Mouse (Mus musculus) cerebellum, adult 2 months (tissue): ENCODE data around the gene Sidt2.

Experiments
- CTCF ChIP-seq: fragments of 200-500 bp; IDR thresholded peaks from 2 replicates; pipeline ENCODE4 v1.5.1; 2011; ENCODE audit warnings: low read depth, mild to moderate bottlenecking, control low read depth, low read length, moderate library complexity, borderline replicate concordance; ENCODE audit not compliant: insufficient read depth
- POLR2A ChIP-seq: fragments of 200-500 bp; IDR thresholded peaks from 2 replicates; pipeline ENCODE4 v1.6.1; 2011; ENCODE audit warnings: low read length, control low read depth, borderline replicate concordance; ENCODE audit not compliant: insufficient read depth

DNA sequence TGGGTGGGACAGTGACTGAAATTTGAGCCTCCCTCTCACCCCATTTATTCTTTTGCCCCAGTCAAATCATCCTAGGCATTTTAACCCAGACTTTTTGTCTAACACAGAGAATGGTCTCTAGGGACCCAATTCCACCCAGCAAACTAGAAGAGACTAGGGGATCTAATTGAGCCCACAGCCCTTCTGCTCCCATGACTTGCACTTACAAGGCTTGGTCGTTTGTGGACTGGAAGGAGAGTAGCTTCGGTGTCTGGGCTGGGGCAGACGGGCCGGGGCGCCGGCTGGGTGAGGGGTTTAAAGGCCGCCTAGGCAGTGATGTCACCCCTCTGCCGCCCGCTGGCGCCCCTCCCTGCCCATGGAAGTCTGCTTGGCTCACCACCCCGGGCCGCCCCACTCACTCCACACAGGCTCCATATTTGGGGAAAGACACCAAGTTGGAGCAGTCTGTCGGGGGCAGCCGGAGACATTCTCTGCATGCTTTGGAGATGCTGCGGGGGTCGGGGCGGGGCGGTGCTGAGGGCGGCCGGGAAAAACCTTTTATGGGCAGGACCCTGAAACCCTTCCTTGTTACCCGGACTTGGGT, 19.3 kb downstream of the Sidt2 start, which contains the start of gene Tagln:
- TF ChIP-seq CTCF (no peak), POLR2A (no peak)
